Mouse (Mus musculus) T-helper 2 cell (primary cell): ENCODE measurements around the gene Mcm3ap.

Experiments used
- in situ Hi-C: fragments of 300-600 bp; cut with MboI, MseI; formaldehyde crosslinking; loops from one replicate; pipeline ENCODE4 v1.15.1; 2025; ENCODE audit warnings: high pct_unique_total_duplicates

Mcm3ap gene

DNA sequence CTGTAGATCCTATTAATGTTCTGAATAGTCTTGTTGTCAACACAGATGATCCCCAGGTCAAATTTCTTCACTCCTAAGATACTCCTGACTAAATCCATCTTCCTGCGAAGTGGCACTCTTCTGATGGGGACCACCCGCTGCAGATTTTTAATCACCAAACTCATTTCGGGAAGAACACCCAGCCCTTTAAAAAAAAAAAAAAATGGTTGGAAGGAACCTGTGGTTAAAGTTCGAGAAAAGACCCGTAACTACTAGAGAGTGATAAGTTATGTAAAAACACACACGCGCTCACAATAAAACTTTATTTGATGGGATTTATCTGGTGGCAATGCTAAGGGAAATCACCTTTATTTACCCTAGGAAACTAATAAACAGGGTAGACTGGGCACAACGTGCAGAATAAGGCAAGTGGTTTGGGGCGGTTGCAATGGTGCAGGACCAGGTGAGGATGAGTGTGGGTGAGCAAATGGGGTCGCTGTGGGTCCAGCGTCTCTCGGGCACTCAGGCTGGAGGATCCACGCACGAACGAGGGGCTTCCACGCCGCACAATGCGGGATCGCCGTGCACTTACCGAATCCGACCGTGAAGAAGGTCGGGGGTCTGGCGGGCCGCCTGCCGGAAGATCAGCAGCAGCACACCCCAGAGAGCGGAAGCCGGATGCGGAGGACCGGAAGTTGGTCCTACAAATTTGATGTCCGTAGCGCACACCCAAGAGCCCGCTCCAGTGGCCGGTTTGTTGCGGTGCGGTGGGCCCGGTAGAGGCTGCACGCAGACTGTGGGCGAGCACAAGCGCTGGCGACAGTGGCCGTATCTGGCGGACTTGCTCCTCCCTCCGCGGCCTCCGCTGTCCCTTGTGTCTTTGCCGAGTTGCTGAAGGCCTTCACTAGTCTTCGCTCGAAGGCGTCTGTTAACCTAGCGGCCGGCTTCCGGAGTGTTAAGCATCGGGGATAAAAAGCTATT, at the start of gene Mcm3ap, which contains the start of gene Ybey:
Gene Mcm3ap, plus strand, starts transcription at position 725 of the 960 bp plus-strand sequence.
Gene Ybey, minus strand, starts transcription at position 912 of the 960 bp plus-strand sequence.
- in situ Hi-C loops, result loop anchor here (25.0 kb wide), 1 partner anchor 269 kb away; the partner anchor contains the start of gene Col6a1

DNA sequence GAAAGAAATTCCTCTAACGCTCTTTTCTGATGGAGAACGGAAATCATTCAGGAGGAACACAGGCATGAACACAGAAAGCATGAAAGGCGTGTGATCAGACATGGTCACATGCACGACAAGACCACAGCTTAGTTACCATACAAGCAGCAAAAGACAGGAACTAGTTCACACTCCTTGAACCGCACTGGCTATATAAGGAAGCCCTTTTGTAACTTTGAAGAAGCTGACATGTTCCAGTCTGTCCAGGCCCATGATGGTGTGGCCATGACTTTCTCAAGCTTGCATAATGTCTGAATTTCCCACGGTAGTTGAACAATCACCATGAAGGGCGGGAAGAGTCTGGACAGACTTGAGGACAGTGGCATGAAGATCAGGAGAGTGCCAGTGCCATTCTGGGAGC, 43.1 kb upstream of the Mcm3ap start:
- in situ Hi-C loops, result loop anchor here (5.0 kb wide), 1 partner anchor 37 kb away; no protein-coding TSS in a partner anchor

DNA sequence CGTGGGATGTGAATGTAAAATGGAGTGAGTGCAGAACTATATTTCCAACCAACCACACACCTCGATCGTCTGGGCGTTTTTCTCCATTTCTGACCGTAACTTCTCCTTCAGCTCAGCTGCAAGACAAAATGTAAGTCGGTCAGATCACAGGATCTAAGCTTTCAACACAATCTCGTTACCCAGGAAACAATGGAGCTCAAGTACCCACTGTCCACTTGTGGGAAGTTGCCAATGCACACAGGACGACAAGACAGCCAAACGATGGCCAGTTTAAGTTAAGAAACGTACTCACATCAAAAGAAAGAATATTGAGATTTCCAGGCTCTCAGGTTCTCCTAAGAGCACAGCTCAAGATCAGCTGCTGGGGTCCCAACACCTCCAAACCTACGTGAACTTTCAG, 34.8 kb upstream of the Mcm3ap start:
- in situ Hi-C loops, result no loop called here

DNA sequence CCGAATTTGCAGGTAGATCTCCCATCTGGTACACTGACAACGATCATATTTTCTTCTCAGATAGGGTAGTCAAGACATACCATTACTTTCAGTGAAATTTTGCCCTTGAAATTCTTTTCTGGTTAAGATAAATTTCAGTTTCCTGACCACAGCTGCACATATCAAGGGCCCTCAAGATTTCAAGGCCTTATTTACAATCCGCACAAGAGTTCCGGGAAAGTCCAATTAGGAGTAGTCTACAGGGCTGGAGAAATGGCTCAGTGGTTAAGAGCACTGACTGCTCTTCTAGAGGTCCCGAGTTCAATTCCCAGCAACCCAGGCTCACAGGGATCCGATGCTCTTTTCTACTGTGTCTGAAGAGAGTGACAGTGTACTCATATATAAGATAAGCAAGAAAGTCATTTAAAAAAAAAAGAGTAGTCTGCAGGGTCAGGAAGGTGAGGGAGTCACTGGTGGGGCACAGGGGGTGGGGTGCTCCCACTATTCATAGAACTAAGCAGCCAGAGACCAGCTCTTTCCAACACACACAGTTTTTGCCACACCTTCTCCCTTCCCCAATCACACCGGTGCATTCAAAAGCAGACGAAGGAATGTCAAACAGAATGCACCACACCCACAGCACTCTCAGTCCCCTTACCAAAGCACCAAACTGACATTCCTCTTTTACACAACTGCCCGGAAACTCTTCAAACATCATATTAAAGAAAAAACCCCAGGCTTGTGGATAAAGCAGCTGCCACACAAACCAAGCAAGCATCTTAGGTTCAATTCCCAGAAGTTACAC, 29.4 kb upstream of the Mcm3ap start:
- in situ Hi-C loops, result no loop called here

DNA sequence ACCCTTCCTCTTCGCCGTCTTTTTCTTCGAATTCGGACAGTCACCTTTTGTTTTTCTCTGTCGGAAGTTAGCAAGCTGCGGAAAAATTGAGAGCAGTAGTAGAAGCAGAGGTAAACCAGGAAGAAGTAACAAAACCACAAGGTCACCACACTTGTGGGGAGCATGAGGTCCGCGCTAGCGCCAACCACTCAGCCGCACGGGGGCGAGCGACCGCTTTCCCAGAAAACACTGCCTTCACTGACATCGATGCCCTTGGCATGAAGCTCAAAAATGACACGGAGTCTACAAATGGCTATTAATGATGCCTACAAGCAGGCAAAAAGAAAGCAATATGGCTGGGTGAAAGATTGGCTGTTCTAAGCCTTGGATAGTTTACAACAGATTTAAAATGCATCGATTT, 28.4 kb upstream of the Mcm3ap start, which contains the start of gene AC141477.1:
Gene AC141477.1, minus strand, starts transcription at position 164 of the 400 bp plus-strand sequence.
- in situ Hi-C loops, result no loop called here

DNA sequence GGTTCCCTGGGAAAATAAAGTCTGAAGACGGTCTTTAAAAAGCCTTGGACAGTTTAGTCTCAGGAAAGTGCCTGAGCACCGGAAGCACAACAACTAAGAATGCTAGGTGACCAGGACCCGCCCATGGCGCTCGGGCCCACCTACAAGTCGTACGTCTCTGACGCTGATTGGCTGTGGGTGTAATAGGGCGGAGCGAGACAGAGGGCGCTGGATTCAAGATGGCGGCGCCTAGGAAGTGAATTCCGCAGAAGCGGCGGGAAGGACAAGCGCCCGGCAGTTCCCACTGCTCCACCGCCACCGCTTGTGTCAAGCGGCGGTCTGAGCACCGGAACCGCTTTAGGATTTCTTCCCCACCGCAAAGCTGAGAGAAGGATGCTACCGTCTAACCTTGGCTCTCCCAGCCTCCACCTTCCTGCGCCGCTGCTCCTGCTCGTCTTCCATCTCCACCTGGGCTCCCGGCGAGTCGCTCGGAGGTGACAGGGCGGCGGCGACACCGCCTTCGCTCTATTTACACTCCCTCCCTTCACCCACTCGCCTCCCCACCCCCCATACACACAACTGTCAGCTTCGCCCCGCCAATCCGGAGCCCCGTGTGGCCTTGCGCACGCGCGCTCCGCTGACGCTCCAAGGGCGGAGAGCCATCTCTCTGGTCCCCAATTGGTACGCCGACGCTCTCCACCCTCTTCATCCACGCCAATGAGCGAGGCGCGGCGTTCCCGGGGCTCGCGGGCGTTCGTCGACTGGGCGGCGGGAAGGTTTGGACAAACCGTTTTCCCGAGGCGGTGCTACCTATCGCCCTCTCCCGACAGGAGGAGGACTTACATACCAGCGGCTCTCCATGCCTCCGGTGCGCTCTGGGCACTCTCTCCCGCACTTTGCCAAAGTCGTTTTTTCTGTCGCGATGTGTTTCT, 26.3 kb upstream of the Mcm3ap start, which contains the start of gene Pcnt:
Gene Pcnt, minus strand, starts transcription at position 609 of the 911 bp plus-strand sequence.
- in situ Hi-C loops, result no loop called here

DNA sequence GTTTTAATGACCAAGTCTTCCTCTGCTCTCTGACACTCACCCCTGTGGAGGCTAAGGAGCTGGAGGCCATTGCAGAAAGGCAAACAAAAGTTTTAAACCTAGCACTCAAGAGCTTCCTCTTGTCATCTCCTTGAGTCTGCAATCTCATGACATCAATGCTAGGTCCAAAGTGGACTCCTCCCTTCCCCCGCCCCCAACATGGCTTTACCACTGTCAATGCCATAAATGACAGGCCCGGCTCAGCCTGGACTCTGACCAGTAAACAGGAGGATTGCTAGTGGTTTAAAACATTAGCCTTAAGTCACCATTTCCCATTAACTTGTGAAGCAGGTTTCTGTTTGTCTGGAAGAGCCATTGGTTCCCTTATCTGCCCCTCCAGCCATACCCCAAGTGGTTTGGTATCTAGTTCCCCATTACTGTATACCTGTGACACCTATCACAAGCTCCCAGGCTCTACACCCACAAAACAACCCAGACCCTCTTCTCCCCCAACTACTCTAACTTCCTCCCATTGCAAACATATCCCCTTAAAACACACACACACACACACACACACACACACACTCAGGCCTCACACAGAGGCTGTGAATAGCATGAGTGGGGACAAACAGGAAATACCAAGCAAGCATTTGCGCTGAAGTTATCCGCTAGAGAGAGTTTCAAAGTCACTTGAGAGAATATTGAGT, 22.6 kb upstream of the Mcm3ap start:
- in situ Hi-C loops, result no loop called here

DNA sequence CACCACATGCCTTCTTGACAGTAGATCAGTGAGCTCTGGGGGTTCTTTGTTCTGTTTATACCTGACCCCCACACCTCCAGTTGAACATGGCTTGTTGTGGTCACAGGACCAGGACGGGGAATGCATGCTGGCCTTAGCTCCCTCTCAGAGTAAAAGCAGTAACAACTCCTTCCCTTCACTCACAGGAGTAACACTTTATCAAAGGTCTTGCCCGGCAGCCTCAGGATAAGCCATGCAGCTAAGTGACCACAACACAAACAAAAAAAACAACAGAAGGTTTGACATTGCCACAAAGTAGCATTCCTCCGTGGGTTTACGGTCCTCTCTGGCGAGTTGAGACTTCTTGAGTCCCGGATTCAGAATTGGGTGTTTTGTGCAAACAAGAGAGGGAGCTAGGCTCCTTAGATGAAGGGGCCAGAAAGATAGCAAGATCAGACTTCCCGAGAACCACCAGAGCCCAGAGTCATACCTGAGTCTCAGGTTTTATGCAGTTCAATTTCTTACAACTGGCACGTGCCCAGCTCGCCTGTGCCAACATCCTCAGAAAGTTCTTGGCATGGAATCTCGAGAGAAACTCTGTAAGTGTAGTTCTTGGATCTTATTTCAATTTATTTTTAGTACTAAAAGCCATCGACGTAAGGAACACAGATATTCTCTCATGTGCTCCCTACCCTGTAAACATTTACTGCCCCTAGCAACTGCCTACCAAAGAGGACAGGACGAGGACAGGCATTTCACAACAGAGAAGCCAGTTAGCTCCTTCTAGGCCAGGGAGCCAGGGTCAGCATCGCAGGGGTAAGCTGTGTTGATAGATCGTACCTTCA, 21.1 kb upstream of the Mcm3ap start:
- in situ Hi-C loops, result no loop called here

DNA sequence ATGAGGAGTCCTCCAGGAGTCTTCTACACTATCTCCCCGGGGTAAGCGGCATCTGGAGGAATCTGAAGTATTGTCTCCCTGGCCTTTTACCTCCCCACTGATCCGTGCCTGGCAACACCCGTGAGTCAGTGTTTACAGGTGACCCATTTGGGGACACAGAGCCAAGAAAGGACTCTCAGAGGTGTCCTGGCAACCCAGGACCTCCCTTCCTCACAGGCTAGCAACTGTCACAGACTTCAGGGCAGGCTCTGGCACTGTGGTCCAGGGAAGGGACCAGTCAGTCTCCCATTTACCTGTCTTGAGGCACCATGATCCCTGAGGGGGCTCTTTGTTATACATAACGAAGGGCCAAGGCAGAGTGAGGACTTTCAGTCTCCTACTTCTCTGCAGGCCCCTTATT, 19.9 kb upstream of the Mcm3ap start, which contains the start of gene 2610028H24Rik:
Gene 2610028H24Rik, plus strand, starts transcription at position 231 of the 400 bp plus-strand sequence.
- in situ Hi-C loops, result no loop called here

DNA sequence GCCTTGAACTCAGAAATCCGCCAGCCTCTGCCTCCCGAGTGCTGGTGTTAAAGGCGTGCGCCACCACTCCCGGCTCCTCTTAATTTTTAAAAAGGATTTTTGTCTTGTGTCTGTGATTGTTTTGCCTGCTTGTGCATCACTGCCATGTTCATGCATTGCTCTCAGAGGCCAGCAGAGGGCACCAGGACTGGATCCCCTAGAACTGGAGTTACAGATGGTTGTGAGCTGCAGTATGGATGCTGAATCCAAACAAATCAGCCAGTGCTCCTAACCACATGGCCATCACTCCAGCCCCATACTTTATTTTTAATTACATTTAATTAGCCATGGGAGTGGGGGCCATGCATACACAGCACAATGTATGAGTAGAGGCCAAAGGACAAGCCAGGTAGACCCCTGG, 13.4 kb upstream of the Mcm3ap start:
- in situ Hi-C loops, result loop anchor here (25.0 kb wide), 1 partner anchor 282 kb away; the partner anchor contains the start of gene Col6a1

DNA sequence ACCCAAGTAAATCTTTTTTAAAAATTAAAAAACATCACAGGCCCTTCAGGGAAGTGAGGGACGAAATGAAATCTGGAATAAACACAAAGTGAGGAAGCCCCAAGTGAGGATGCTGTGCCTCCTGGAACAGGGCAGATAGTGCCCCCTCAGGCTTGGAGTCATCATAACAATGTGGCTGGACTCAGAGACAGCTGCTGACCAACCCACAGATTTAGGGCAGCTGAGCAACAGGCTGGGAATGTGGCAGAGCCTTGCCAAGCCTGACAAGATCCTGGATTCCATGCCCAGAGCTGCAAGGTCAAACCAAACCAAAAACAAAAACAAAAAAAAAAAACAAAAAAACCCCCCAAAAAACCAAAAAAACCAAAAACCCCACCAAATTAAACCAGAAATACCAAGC, 7.5 kb upstream of the Mcm3ap start:
- in situ Hi-C loops, result loop anchor here (5.0 to 25.0 kb wide), 2 partner anchors 34 to 276 kb away; partner anchors contain the start of gene Col6a1

DNA sequence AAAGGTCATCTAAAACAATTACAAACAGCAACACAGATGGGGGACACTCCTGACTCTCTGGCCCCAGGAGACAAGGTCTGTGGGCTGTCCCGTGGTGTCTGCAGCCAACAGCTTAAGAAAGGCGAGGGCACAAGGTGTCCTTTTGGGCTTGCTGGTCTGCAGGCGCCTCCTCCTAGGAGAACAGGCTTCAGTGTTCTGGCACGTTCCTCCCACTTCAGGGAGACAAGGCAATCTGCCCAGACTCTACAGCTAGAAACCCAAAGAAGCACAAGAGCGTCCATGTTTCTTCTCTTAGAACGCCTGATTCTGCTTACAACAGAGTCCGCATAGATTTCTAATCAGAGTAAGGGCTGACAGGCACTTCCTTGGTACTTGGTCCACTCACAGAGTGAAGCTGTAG, 6.4 kb upstream of the Mcm3ap start:
- in situ Hi-C loops, result loop anchor here (5.0 to 25.0 kb wide), 2 partner anchors 35 to 275 kb away; partner anchors contain the start of gene Col6a1

DNA sequence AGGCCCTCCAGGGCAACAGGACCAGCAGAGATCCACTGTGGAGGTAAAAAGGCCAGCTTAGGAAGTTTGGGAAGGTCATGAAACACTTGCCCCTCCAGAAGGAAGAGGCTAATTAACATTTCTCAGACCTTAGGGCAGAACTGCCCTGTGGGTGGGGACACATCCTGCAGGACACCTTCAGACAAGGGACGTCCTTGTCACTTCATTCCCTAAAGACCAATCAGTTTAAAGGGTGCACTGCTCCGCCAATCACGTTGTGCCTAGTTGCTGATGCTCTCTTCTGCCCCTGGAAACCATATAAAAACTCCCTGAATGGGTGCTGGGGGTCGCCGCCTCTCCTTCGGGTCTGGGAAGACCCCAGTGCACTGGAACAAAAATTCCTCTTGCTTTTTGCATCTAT, 6.0 kb upstream of the Mcm3ap start:
- in situ Hi-C loops, result loop anchor here (5.0 to 25.0 kb wide), 2 partner anchors 35 to 275 kb away; partner anchors contain the start of gene Col6a1

DNA sequence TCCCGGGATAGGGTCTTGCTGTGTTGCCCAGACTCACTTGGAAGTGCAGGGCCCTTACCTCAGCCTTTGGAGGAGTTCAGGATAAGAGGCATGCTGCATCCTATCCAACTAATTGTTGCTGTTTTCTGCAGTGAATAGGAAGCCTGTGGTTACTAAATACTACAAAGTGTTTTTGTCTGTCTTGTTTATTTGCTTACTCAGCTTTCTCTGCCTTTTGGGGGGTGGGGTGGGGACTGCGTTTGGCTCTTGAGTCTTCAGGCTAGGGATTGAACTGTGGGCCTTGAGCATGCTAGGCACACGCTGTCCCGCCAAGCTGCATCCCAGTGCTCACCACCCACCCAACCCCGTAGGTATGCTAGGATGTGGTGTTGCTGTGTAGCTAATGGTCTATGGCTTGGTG, 5.0 kb downstream of the Mcm3ap start:
- in situ Hi-C loops, result loop anchor here (25.0 kb wide), 1 partner anchor 264 kb away; the partner anchor contains the start of gene Col6a1

DNA sequence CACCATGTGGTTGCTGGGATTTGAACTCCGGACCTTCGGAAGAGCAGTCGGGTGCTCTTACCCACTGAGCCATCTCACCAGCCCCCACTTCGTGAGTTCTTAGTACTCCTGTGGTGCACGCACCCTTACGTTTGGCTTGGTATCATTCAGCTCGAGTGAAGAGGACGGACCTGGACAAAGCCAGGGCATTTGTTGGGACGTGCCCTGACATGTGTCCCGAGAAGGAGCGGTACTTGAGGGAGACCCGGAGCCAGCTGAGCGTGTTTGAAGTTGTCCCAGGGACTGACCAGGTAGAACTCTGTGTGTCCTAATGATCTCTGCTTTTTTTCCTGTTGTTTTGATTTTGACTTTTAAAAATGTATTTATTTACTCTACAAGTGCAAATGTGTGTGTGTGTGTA, 12.1 kb downstream of the Mcm3ap start:
- in situ Hi-C loops, result no loop called here

DNA sequence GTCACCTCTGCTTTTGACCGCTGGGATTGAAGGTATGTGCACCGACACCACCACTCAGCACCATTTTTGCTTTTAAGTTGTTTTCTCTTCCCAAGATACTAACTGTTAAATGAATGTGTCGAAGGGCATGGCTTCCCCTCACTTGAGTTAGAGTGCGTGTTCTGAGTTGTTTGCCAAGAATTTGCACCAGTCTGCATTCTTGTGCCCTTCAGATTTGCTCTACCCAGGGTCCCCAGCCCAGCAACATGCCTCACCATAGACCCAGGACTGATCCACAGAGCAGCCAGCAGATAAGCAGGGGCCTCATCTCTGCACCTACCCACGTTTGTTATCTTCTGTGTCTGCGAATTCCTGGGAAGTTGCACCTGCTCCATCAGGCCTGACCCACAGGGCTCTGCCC, 12.8 kb downstream of the Mcm3ap start:
- in situ Hi-C loops, result no loop called here

DNA sequence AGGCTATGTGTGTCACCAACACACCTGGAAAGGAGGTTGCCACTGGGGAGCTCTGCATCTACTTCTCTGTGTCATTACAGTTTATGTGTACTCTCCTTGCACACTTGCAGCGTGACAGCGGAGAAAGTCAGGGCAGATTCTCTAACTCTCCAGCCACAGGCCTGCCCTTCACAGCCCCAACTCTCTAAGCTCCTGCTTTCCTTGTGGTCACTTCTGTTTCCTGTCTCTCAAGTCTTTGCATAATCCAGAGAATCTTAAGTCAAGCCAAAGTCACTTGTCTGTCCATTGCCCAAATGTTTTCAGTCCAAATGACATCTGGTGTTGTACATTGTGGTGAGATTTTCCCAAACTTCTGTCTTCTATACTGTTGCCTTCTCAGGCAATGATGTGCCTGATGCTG, 17.6 kb downstream of the Mcm3ap start:
- in situ Hi-C loops, result no loop called here

DNA sequence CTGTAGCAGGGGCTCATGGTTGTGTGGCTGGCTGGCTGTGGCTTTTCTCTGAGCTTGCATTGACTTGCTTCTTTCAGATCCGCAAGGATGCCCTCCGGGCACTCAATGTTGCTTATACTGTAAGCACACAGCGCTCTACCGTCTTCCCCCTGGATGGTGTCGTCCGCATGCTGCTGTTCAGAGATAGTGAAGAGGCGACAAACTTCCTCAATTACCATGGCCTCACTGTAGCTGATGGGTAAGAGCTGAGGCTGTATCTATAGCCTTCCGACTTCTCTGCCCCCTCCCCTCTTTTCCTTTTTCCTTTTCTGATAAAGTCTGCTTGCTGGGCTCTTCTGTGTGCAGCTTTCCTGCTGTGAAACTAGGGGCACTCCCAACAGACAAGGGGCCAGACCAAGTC, 19.5 kb downstream of the Mcm3ap start:
- in situ Hi-C loops, result no loop called here

DNA sequence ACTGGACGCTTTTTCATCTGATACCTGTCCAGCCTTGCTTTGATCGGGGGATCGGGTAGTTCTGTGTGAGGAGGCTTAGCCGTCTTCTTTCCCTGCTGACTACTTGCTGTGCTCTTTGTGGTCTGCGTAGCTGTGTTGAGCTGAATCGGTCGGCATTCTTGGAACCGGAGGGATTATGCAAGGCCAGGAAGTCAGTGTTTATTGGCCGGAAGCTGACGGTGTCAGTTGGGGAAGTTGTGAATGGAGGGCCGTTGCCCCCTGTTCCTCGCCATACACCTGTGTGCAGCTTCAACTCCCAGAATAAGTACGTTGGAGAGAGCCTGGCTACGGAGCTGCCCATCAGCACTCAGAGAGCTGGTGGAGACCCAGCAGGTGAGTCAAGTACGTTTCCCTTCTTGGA, 20.5 kb downstream of the Mcm3ap start:
- in situ Hi-C loops, result no loop called here
